Mouse (Mus musculus) ES-Bruce4 (cell line): Measurements from ENCODE around the gene Ntrk3. TPM values are rescaled to one million over a fixed set of nuclear protein-coding genes. Genes with fewer than 3 reads are reported as not detected.

Experiments
- H3K27ac ChIP-seq: 2 replicates; pipeline ENCODE4 v1.5.1; 2012; ENCODE audit warnings: low read length, inconsistent platforms; ENCODE audit not compliant: insufficient read depth
- H3K27me3 ChIP-seq: 2 replicates; pipeline ENCODE4 v1.6.1; 2012; ENCODE audit warnings: mild to moderate bottlenecking, low read length, inconsistent platforms; ENCODE audit not compliant: control insufficient read depth, poor library complexity, insufficient read depth, severe bottlenecking
- H3K36me3 ChIP-seq: 2 replicates; pipeline ENCODE4 v1.6.1; 2012; ENCODE audit warnings: inconsistent platforms, mild to moderate bottlenecking, low read length, moderate library complexity; ENCODE audit not compliant: control insufficient read depth, poor library complexity, insufficient read depth, severe bottlenecking
- H3K4me1 ChIP-seq: one replicate; pipeline ENCODE4 v1.8.1; 2011; ENCODE audit warnings: low read length; ENCODE audit not compliant: control insufficient read depth, insufficient read depth
- H3K4me3 ChIP-seq: 2 replicates; pipeline ENCODE4 v1.5.1; 2011; ENCODE audit warnings: low read depth, mild to moderate bottlenecking, low read length
- H3K9ac ChIP-seq: 2 replicates; pipeline ENCODE4 v1.6.1; 2012; ENCODE audit warnings: low read depth, mild to moderate bottlenecking, inconsistent platforms; ENCODE audit not compliant: poor library complexity, severe bottlenecking
- H3K9me3 ChIP-seq: replicated peaks from 2 replicates; pipeline ENCODE4 v1.6.1; 2012; ENCODE audit warnings: mild to moderate bottlenecking, low read length, inconsistent platforms; ENCODE audit not compliant: control insufficient read depth, poor library complexity, insufficient read depth, severe bottlenecking
- CTCF ChIP-seq: IDR thresholded peaks from one replicate; pipeline ENCODE4 v1.8.1; 2011; ENCODE audit warnings: low read depth, low read length
- EP300 ChIP-seq: IDR thresholded peaks from 2 replicates; pipeline ENCODE4 v1.6.1; 2011; ENCODE audit warnings: low read depth, low read length; ENCODE audit not compliant: insufficient read depth
- POLR2A ChIP-seq: IDR thresholded peaks from one replicate; pipeline ENCODE4 v1.8.1; 2011; ENCODE audit warnings: low read length; ENCODE audit not compliant: insufficient read depth
- polyA plus RNA-seq: library from polyadenylated mRNA; stranded (reverse); fragments of >200 nt; gene quantifications from 2 replicates; pipeline ENCODE4 v1.2.4, GENCODE M21; 2011; ENCODE audit warnings: low read depth; ENCODE audit not compliant: missing spikeins, insufficient read depth, insufficient read length

The Ntrk3 gene
- polyA plus RNA-seq, 1 experiment, result not detected

DNA sequence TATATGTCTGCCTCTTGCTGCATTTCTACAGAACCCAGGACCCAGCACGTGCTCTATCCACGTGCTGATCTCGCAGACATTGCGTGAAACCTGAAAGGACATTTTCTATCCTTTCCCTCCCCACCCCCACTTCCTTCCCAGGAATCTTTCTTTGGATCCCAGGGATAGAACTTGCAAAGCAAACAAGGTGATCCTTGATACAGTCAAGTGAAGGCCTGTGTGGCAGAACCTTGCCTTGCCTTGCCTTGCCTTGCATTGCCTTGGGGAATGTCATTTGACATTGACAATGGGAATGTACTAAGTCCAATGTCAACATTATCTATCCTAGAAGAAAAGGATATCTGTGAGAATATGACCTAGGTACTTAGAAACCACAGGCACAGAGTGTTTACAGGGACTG is 144.9 kb downstream of the Ntrk3 start:
- TF ChIP-seq CTCF (no peak), EP300 (no peak), POLR2A (no peak)
- Histone ChIP-seq H3K9me3 (no peaks in the 10 kb centered on the region), H3K9ac (no peak overlapping the region)

DNA sequence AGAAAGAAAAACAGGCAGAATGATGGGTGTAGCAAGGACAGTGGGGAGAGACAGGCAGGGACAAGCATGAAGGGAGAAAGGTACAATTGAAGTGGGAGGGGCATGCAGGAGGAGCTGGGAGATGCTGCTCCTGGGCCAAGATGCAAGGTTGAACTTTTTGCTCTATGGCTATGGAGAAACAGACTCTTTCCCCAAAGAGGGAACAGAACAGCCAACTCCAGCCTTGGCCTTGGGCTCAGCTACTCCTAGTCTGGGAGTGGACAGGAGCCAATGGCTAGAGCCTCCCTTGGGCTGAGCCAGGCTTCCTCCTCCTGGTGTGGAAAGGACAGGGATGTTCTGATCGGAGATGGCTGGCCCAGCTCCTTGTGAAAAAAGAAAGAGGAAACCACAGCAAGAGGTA is 145.6 kb downstream of the Ntrk3 start:
- Histone ChIP-seq H3K9me3 (no peaks in the 10 kb centered on the region), H3K27ac (no peak overlapping the region), H3K9ac (no peak overlapping the region), H3K4me3 (no peak overlapping the region), H3K27me3 (no peaks in the 10 kb centered on the region), H3K4me1 (no peaks in the 10 kb centered on the region), H3K36me3 (no peaks in the 10 kb centered on the region)
- no peak for TF ChIP-seq CTCF
- no peak for TF ChIP-seq EP300

More for the DNA sequence above, 144.9 kb downstream of the Ntrk3 start:
- no peaks in the 10 kb centered on the region for H3K27me3 ChIP-seq
- H3K4me3 ChIP-seq, result no peak overlapping the region
- H3K36me3 ChIP-seq, result no peaks in the 10 kb centered on the region
- no peak overlapping the region for H3K27ac ChIP-seq
- no peaks in the 10 kb centered on the region for H3K4me1 ChIP-seq

DNA sequence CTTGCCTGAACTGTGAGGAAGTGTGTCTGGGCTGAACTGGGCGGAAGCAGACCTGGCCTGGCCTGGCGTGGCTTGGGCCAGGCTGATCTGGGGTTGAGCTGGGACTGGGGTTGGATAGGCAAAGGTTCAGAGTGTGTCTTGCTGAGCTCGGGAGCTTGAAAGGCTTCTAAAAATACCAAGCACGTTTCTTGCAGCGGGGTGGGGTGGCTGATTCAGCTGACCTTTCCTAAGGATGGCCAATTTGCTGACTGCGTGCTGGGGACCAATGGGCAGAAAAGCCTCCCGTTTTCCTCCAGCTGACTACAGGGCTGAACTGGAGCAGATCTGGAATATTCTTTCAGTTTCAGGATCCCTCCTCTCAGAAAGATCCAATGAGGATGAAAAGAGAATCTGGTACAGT is 148.0 kb downstream of the Ntrk3 start:
- Histone ChIP-seq H3K36me3 (no peaks in the 10 kb centered on the region), H3K27me3 (no peaks in the 10 kb centered on the region), H3K9me3 (no peaks in the 10 kb centered on the region), H3K4me3 (no peak overlapping the region), H3K9ac (no peak overlapping the region), H3K27ac (no peak overlapping the region), H3K4me1 (no peaks in the 10 kb centered on the region)
- TF ChIP-seq EP300, result no peak
- no peak for TF ChIP-seq CTCF
- TF ChIP-seq POLR2A, result no peak

DNA sequence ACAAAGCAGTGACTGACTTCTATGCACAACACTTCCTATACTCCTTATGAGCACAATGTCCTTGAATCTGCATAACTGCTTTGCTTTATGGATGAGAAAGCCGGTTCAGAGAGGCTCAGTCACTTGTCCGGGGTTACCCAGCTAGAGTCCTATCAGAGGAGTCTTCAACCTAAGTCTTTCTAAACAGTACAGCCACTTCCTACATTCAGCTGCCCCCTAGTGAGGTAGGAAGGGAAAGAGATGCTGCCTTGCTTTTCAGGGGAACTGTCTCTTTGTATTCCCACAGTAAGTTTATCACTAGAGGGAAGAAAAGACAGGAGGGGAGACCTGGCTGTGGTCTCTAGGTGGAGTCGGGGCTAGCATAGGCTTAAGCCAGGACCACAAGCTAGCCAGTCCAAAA is 151.0 kb downstream of the Ntrk3 start:
- Histone ChIP-seq H3K4me3 (no peak overlapping the region), H3K9ac (no peak overlapping the region), H3K27ac (no peak overlapping the region), H3K36me3 (no peaks in the 10 kb centered on the region), H3K27me3 (no peaks in the 10 kb centered on the region), H3K4me1 (no peaks in the 10 kb centered on the region), H3K9me3 (no peaks in the 10 kb centered on the region)
- no peak for TF ChIP-seq POLR2A
- no peak for TF ChIP-seq EP300
- TF ChIP-seq CTCF, result no peak

DNA sequence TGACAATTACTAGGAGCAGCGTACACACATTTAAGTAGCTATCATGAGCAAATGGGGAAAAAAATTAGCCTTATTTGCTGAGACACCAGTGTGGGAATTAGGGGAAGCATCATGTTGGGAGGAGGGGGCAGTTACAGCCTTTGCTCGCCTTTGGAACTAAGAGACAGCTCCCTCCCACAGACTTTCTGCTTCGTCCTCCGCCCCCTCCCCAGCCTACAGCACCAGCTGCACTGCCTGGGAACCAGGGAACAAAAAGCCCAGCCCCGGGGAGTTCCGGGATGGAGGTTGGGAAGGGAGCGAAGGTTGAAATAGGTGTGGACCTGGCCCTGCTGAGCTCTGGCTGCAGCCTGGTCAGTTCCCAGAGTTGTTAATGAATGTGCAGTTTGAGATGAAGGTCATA is 151.9 kb downstream of the Ntrk3 start:
- Histone ChIP-seq H3K9ac (no peak overlapping the region), H3K4me1 (no peaks in the 10 kb centered on the region), H3K27me3 (no peaks in the 10 kb centered on the region), H3K4me3 (no peak overlapping the region), H3K36me3 (no peaks in the 10 kb centered on the region), H3K27ac (no peak overlapping the region), H3K9me3 (no peaks in the 10 kb centered on the region)
- TF ChIP-seq CTCF (no peak), POLR2A (no peak), EP300 (no peak)

DNA sequence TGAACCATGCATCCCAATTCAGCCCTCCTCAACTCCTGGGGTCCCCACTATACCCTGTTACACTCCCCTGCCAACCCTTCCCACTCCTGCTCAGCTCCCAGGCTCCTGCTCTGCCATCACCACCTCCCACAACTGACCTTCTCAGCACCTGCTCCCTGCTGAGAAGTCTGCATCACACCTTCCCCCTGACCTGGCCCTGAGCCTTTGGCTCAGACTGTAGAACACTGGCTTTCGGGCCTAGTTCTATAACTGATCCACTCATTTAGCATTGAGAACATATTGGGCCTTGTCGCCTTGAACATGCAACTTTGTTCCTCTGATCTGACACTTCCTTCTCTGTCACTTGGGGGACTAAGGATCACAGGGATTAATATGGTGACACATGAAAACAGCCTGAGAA is 152.9 kb downstream of the Ntrk3 start:
- Histone ChIP-seq H3K4me1 (no peaks in the 10 kb centered on the region), H3K9ac (no peak overlapping the region), H3K4me3 (no peak overlapping the region), H3K27me3 (peaks cover 3% of the 10 kb centered on the region; the same call in 1 of the 2 replicates), H3K9me3 (no peaks in the 10 kb centered on the region), H3K27ac (no peak overlapping the region), H3K36me3 (no peaks in the 10 kb centered on the region)
- no peak for TF ChIP-seq CTCF
- no peak for TF ChIP-seq POLR2A
- TF ChIP-seq EP300, result no peak

DNA sequence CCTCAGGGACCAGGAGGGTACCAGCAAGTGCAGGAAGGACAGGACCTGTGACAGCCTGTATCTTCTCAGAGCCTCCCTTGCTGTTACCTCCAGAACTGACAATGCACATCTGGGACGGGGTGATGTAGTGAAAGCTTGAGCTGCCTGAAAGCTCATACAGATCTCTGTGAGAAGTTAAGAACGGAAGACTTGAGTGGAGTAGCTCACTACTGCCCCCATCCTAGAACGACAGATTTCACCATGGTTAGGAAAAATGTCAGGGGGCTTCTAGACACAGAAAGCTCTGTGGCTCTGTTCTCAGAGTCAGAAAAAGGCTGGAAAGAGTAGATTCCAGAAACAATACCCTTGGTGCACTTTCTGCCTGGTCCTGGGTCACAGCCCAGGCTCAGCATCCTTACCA is 153.3 kb downstream of the Ntrk3 start:
- TF ChIP-seq EP300 (no peak), POLR2A (no peak), CTCF (no peak)

More for the DNA sequence above, 153.3 kb downstream of the Ntrk3 start:
- Histone ChIP-seq H3K36me3 (no peaks in the 10 kb centered on the region), H3K4me1 (no peaks in the 10 kb centered on the region), H3K27ac (no peak overlapping the region), H3K9ac (no peak overlapping the region), H3K4me3 (no peak overlapping the region), H3K9me3 (no peaks in the 10 kb centered on the region), H3K27me3 (peaks cover 3% of the 10 kb centered on the region; the same call in 1 of the 2 replicates)
